Mouse (Mus musculus) gastrocnemius, postnatal 25 days (tissue): ENCODE measurements around the gene Polr3b. TPM values are rescaled to one million over a fixed set of nuclear protein-coding genes. Genes with fewer than 3 reads are reported as not detected.

Experiments
- DNase-seq: peaks from one replicate; pipeline ENCODE4 v3.0.0; 2022
- total RNA-seq, 2 experiments: library from RNA; stranded (reverse); gene quantifications; 1 replicate in 1 of 2; 2 replicates in 1 of 2; pipeline ENCODE4 v1.2.3; 2021

Gene Polr3b
- total RNA-seq, 2 experiments from 2014 or later = 8.1 to 11.3 TPM

- no peak for DNase-seq
Measured at GRCm38 (mm10) chr10:84760118-84761111, 138.3 kb downstream of the Polr3b start.

- no peak for DNase-seq
Measured at GRCm38 (mm10) chr10:84768766-84769165, 146.7 kb downstream of the Polr3b start.

- DNase-seq = peak; percentile 36
Measured at GRCm38 (mm10) chr10:84772380-84773130, 150.5 kb downstream of the Polr3b start.

GRCm38 (mm10) chr10:84773889-84774288 lies 151.8 kb downstream of the Polr3b start:
- no peak for DNase-seq

- DNase-seq = peak; percentile 49
Measured at GRCm38 (mm10) chr10:84774573-84774972, 152.5 kb downstream of the Polr3b start.

Other genes starting within 250 kb of the Polr3b start
- gene Nuak1, start 181.7 kb upstream of the Polr3b start, total RNA-seq = 10 to 100 TPM; 12.6 to 19.4 TPM
- gene Ckap4, start 88.2 kb upstream of the Polr3b start, total RNA-seq = 10 to 100 TPM; 15.5 to 16.3 TPM
- 10 to 100 TPM; 39.2 to 47.0 TPM for gene Tcp11l2, start 45.7 kb upstream of the Polr3b start, total RNA-seq
- gene Rfx4, start 133.8 kb downstream of the Polr3b start, total RNA-seq = not detected